Mouse (Mus musculus) ES-Bruce4 (cell line): Measurements from ENCODE around the gene Mgarp.
"Not testable (repeated sequence)": the region's sequence is repeated elsewhere in the genome, so short reads cannot be mapped to it uniquely, and the experiment has no call there.

Experiments
- CTCF ChIP-seq: IDR thresholded peaks from one replicate; pipeline ENCODE4 v1.8.1; 2011; ENCODE audit warnings: low read depth, low read length
- POLR2A ChIP-seq: IDR thresholded peaks from one replicate; pipeline ENCODE4 v1.8.1; 2011; ENCODE audit warnings: low read length; ENCODE audit not compliant: insufficient read depth

DNA sequence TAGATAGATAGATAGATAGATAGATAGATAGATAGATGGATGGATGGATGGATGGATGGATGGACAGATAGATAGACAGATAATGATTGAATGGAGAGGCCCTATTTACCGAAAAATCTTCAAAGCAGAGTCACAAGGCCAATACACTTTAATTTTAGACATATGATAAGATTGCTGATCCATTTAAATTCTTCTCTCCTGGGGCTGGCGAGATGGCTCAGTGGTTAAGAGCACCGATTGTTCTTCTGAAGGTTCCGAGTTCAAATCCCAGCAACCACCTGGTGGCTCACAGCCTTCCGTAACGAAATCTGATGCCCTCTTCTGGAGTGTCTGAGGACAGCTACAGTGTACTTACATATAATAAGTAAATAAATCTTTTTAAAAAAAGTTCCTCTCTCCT, 41.6 kb downstream of the Mgarp start:
- TF ChIP-seq POLR2A, CTCF: not testable (repeated sequence)
